Mouse (Mus musculus) testis, adult 2 months (tissue): ENCODE data around the gene Qpct.

Source experiments
- CTCF ChIP-seq: fragments of 200-500 bp; IDR thresholded peaks from 2 replicates; pipeline ENCODE4 v1.5.1; 2012; ENCODE audit warnings: low read depth, mild to moderate bottlenecking, inconsistent platforms, low read length, moderate library complexity; ENCODE audit not compliant: control insufficient read depth, insufficient read depth, insufficient replicate concordance
- POLR2A ChIP-seq: fragments of 200-500 bp; IDR thresholded peaks from 2 replicates; pipeline ENCODE4 v1.6.1; 2012; ENCODE audit warnings: low read depth, mild to moderate bottlenecking, inconsistent platforms, low read length, moderate library complexity; ENCODE audit not compliant: control insufficient read depth

DNA sequence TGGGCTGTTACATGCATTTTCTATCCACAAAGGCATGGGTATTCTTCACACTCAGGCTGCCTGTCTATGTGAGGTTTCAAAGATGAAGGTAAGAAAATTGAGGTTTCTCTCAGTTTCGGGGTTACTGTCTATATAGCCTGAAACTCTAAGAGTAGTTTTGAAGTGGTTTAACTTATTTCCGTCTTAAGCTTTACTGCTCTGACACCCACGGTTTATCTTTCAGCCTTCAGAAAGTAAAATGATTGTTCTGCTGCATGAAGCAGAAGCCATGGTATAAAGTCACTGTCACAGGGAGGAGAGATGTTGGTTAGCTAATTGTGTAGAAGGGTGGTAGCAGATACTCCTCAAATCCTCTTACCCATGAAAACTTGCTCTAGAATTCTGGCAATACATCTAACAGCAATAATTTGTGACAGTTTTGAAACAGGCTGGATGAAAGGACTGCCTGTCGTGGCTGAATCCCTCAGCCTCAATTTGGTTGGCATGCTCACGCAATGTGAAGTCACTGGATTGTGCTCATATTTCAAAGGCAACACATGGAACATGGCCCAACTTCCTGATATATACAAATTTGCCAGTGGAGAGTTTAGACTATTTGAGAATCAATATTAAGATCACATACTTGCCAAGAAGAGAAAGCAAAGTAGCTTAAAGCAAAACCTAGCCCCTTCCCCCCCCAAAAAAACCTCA lies 41.7 kb downstream of the Qpct start:
- no peak for TF ChIP-seq CTCF
- no peak for TF ChIP-seq POLR2A
